Mouse (Mus musculus): ENCODE data around the gene Abcc4.

DNA sequence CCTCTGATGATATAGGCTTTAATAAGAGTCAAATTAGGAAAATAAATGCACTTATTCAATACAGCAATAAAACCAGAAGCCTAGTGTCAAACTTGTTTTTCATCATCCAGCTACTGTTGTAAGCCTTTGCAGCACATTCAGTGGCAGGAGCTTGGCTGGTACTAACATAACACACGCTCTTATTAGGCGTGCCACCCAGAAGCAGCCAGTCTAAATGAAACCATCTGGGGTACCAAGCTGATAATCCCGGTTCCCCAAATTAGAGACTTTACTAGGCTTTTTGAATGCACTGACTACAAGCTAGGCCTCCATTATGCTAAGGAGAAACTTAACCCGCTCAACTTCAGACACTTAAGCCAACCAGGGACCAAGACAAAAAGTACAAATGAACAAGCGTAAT lies 195.8 kb downstream of the Abcc4 start:
- TF ChIP-seq CTCF (IDR thresholded peaks at IDR 0.05; ENCODE audit: low read depth, low read length) (no peak), POLR2A (IDR thresholded peaks at IDR 0.05; ENCODE audit: extremely low read depth, insufficient read depth, low read length) (no peak)

Data from liver, adult 2 months (tissue).